Mouse (Mus musculus) embryonic fibroblast, embryonic 13.5 days (primary cell): Measurements from ENCODE around the gene Lpar3.

Source experiments
- CTCF ChIP-seq: IDR thresholded peaks from 2 replicates; pipeline ENCODE4 v1.5.1; 2011; ENCODE audit warnings: mild to moderate bottlenecking, control low read depth, low read length, moderate library complexity, borderline replicate concordance; ENCODE audit not compliant: insufficient read depth
- POLR2A ChIP-seq: IDR thresholded peaks from 2 replicates; pipeline ENCODE4 v1.6.1; 2011; ENCODE audit warnings: low read depth, mild to moderate bottlenecking, control low read depth, low read length, moderate library complexity

- TF ChIP-seq CTCF (no peak), POLR2A (no peak)
Observed at GRCm38 (mm10) chr3:146327537-146328255, 106.9 kb downstream of the Lpar3 start.
